Mouse (Mus musculus): Measurements from ENCODE around the gene Mpp1.

Gene Mpp1

GRCm38 (mm10) chrX:75130467-75131160, at the start of gene Mpp1:
TSS of gene Mpp1 (minus strand) at chrX:75131016.
- DNase-seq = peak; percentile 80 to 88

- no peak for DNase-seq
Observed at GRCm38 (mm10) chrX:75163670-75164069, 32.9 kb upstream of the Mpp1 start, which contains the start of gene Smim9. TSS of gene Smim9 (minus strand) at chrX:75163770.

- DNase-seq = peak; percentile 22 to 46
Observed at GRCm38 (mm10) chrX:75155576-75156243, 24.9 kb upstream of the Mpp1 start.

- no peak for DNase-seq
Observed at GRCm38 (mm10) chrX:75152249-75152648, 21.4 kb upstream of the Mpp1 start.

- no peak for DNase-seq
Observed at GRCm38 (mm10) chrX:75150304-75150703, 19.5 kb upstream of the Mpp1 start.

- DNase-seq = no peak
Observed at GRCm38 (mm10) chrX:75148414-75148813, 17.6 kb upstream of the Mpp1 start.

GRCm38 (mm10) chrX:75143124-75143555, 12.3 kb upstream of the Mpp1 start:
- DNase-seq = peak; percentile 26 to 46

GRCm38 (mm10) chrX:75138182-75138581, 7.4 kb upstream of the Mpp1 start:
- no peak for DNase-seq

GRCm38 (mm10) chrX:75137729-75138128, 6.9 kb upstream of the Mpp1 start:
- DNase-seq = no peak

GRCm38 (mm10) chrX:75136938-75137337, 6.1 kb upstream of the Mpp1 start:
- no peak for DNase-seq

- DNase-seq = no peak
Observed at GRCm38 (mm10) chrX:75129474-75129873, 1.3 kb downstream of the Mpp1 start.

GRCm38 (mm10) chrX:75128333-75128980, 2.4 kb downstream of the Mpp1 start:
- peak; percentile 18 to 23 for DNase-seq

- DNase-seq = no peak
Observed at GRCm38 (mm10) chrX:75126893-75127292, 3.9 kb downstream of the Mpp1 start.

GRCm38 (mm10) chrX:75125606-75126005, 5.2 kb downstream of the Mpp1 start:
- no peak for DNase-seq

- DNase-seq = no peak
Observed at GRCm38 (mm10) chrX:75115550-75115949, 15.3 kb downstream of the Mpp1 start.

- DNase-seq = no peak
Observed at GRCm38 (mm10) chrX:75102293-75102692, 28.5 kb downstream of the Mpp1 start.

- no peak for DNase-seq
Observed at GRCm38 (mm10) chrX:75098799-75099198, 32.0 kb downstream of the Mpp1 start.

- no peak for DNase-seq
Observed at GRCm38 (mm10) chrX:75096163-75096770, 34.5 kb downstream of the Mpp1 start.

- peak; percentile 93 to 96 for DNase-seq
Observed at GRCm38 (mm10) chrX:75095369-75096162, 35.2 kb downstream of the Mpp1 start, which contains the start of gene Dkc1. TSS of gene Dkc1 (plus strand) at chrX:75095854.

- no peak for DNase-seq
Observed at GRCm38 (mm10) chrX:75085654-75086053, 45.2 kb downstream of the Mpp1 start.

- DNase-seq = peak; percentile 61 to 79
Observed at GRCm38 (mm10) chrX:75084774-75085508, 45.9 kb downstream of the Mpp1 start, which contains the start of gene Gab3. TSS of gene Gab3 (minus strand) at chrX:75085458.

Data from thymus, postnatal 36 days (tissue).